Mouse (Mus musculus) neural tube, embryonic 11.5 days (tissue): ENCODE results near the gene Mga. TPM values are rescaled to one million over a fixed set of nuclear protein-coding genes. Genes with fewer than 3 reads are reported as not detected.

ENCODE experiments used
- ATAC-seq: fragments of 200-750 bp; cut with Nextera tagmentation; 2 replicates; pipeline ENCODE4 v1.8.0; 2017; ENCODE audit warnings: moderate number of reproducible peaks, mild to moderate bottlenecking, moderate TSS enrichment, moderate library complexity; ENCODE audit not compliant: insufficient read depth, low FRiP score, low TSS enrichment
- DNase-seq: peaks from one replicate; pipeline ENCODE4 v3.0.0-alpha.2; 2015; ENCODE audit warnings: low spot score
- H3K27ac ChIP-seq: fragments of 300-500 bp; sonication (generic); 2 replicates; pipeline ENCODE4 v1.5.1; 2014; ENCODE audit warnings: low read depth, mild to moderate bottlenecking, low read length
- H3K27me3 ChIP-seq: fragments of 300-500 bp; sonication (generic); 2 replicates; pipeline ENCODE4 v1.6.1; 2014; ENCODE audit warnings: mild to moderate bottlenecking, low read length, mixed read lengths; ENCODE audit not compliant: control insufficient read depth, insufficient read depth
- H3K36me3 ChIP-seq: fragments of 300-500 bp; sonication (generic); 2 replicates; pipeline ENCODE4 v1.6.1; 2014; ENCODE audit warnings: mild to moderate bottlenecking, low read length, moderate library complexity, mixed read lengths; ENCODE audit not compliant: control insufficient read depth, insufficient read depth
- H3K4me1 ChIP-seq: fragments of 300-500 bp; sonication (generic); 2 replicates; pipeline ENCODE4 v1.6.1; 2014; ENCODE audit warnings: low read length, mixed read lengths; ENCODE audit not compliant: control insufficient read depth, insufficient read depth
- H3K4me2 ChIP-seq: fragments of 300-500 bp; sonication (generic); 2 replicates; pipeline ENCODE4 v1.6.1; 2014; ENCODE audit warnings: low read depth, mild to moderate bottlenecking, moderate library complexity
- H3K4me3 ChIP-seq: fragments of 300-500 bp; sonication (generic); 2 replicates; pipeline ENCODE4 v1.5.1; 2014; ENCODE audit warnings: low read depth, low read length
- H3K9ac ChIP-seq: fragments of 300-500 bp; sonication (generic); 2 replicates; pipeline ENCODE4 v1.6.1; 2014; ENCODE audit warnings: mild to moderate bottlenecking, low read length
- H3K9me3 ChIP-seq: fragments of 300-500 bp; sonication (generic); 2 replicates; pipeline ENCODE4 v1.6.1; 2016; ENCODE audit warnings: low read length; ENCODE audit not compliant: control insufficient read depth
- WGBS: fragments of 180-500 bp; shearing (Covaris S2); extraction: QIAGEN DNeasy Blood & Tissue Kit; methylation state at CpG from one replicate; pipeline ENCODE4 v1.1.7; 2014; 5-methylcytosine and 5-hydroxymethylcytosine counted together
- polyA plus RNA-seq: library from polyadenylated mRNA; unstranded; fragments of >200 nt; fragmentation: Nextera tagmentation; extraction: Ambion mirVana; gene quantifications from 2 replicates; pipeline ENCODE4 v1.2.1, GENCODE M21; 2014

Mga gene
- polyA plus RNA-seq, 1 experiment from 2014 or later, result 36.3 TPM

GRCm38 (mm10) chr2:119887201-119887600, 9.8 kb upstream of the Mga start:
- H3K36me3 ChIP-seq, result no peaks in the 10 kb centered on the region
- H3K4me1 ChIP-seq, result no peaks in the 10 kb centered on the region
- H3K9me3 ChIP-seq, result no peaks in the 10 kb centered on the region
- WGBS, result 93% methylated on average over 3 of the region's 3 CpGs
- H3K9ac ChIP-seq, result no peak overlapping the region
- no peaks in the 10 kb centered on the region for H3K27me3 ChIP-seq
- no peak for ATAC-seq
- no peak overlapping the region for H3K4me2 ChIP-seq
- H3K27ac ChIP-seq, result no peak overlapping the region
- no peak overlapping the region for H3K4me3 ChIP-seq
- DNase-seq, result no peak

GRCm38 (mm10) chr2:119896553-119897089, 407 bp upstream of the Mga start:
- peak overlapping the region; percentile 85 for H3K4me2 ChIP-seq
- peaks cover 7% of the 10 kb centered on the region; the same call in 1 of the 2 replicates for H3K4me1 ChIP-seq
- 14% methylated on average over 19 of the region's 19 CpGs for WGBS
- peak overlapping the region; percentile 51 for H3K4me3 ChIP-seq
- no peaks in the 10 kb centered on the region for H3K27me3 ChIP-seq
- no peak for DNase-seq
- peak; percentile 69 for ATAC-seq
- peak overlapping the region; percentile 85 for H3K27ac ChIP-seq
- H3K9ac ChIP-seq, result no peak overlapping the region
- H3K36me3 ChIP-seq, result no peaks in the 10 kb centered on the region
- H3K9me3 ChIP-seq, result no peaks in the 10 kb centered on the region

- DNase-seq (peak; percentile 59), ATAC-seq (no peak)
- H3K4me3 ChIP-seq, result peak overlapping the region; percentile 51
- H3K4me2 ChIP-seq, result peak overlapping the region; percentile 85
- H3K9me3 ChIP-seq, result no peaks in the 10 kb centered on the region
- WGBS, result 12% methylated on average over 19 of the region's 19 CpGs
- peaks cover 7% of the 10 kb centered on the region; the same call in 1 of the 2 replicates for H3K4me1 ChIP-seq
- H3K9ac ChIP-seq, result peak overlapping the region; percentile 59; the same call in 1 of the 2 replicates
- no peaks in the 10 kb centered on the region for H3K27me3 ChIP-seq
- H3K27ac ChIP-seq, result no peak overlapping the region
- no peaks in the 10 kb centered on the region for H3K36me3 ChIP-seq
Observed at GRCm38 (mm10) chr2:119898141-119898594, 1.1 kb downstream of the Mga start.

- Histone ChIP-seq H3K27me3 (no peaks in the 10 kb centered on the region), H3K4me1 (no peaks in the 10 kb centered on the region), H3K9ac (no peak overlapping the region), H3K9me3 (no peaks in the 10 kb centered on the region), H3K4me3 (no peak overlapping the region), H3K4me2 (no peak overlapping the region), H3K36me3 (no peaks in the 10 kb centered on the region), H3K27ac (no peak overlapping the region)
- ATAC-seq, result no peak
- no peak for DNase-seq
Observed at GRCm38 (mm10) chr2:119916007-119916406, 19.0 kb downstream of the Mga start.

GRCm38 (mm10) chr2:119917631-119918369, 20.8 kb downstream of the Mga start:
- ATAC-seq (no peak), DNase-seq (no peak)
- Histone ChIP-seq H3K9me3 (no peaks in the 10 kb centered on the region), H3K27ac (no peak overlapping the region), H3K4me1 (no peaks in the 10 kb centered on the region), H3K36me3 (no peaks in the 10 kb centered on the region), H3K4me3 (no peak overlapping the region), H3K27me3 (no peaks in the 10 kb centered on the region), H3K9ac (no peak overlapping the region), H3K4me2 (no peak overlapping the region)
- 80% methylated on average over 1 of the region's 1 CpGs for WGBS

- DNase-seq (peak; percentile 36), ATAC-seq (no peak)
- Histone ChIP-seq H3K27me3 (no peaks in the 10 kb centered on the region), H3K4me2 (no peak overlapping the region), H3K9ac (no peak overlapping the region), H3K27ac (no peak overlapping the region), H3K36me3 (no peaks in the 10 kb centered on the region), H3K9me3 (no peaks in the 10 kb centered on the region), H3K4me1 (0 out of 2 replicates have a peak, but pooled peaks cover 2% of the 10 kb centered on the region), H3K4me3 (no peak overlapping the region)
- WGBS, result 55% methylated on average over 9 of the region's 9 CpGs
Observed at GRCm38 (mm10) chr2:119970571-119970970, 73.5 kb downstream of the Mga start.

- no peaks in the 10 kb centered on the region for H3K27me3 ChIP-seq
- 0 out of 2 replicates have a peak, but pooled peaks cover 2% of the 10 kb centered on the region for H3K4me1 ChIP-seq
- no peak overlapping the region for H3K4me3 ChIP-seq
- no peaks in the 10 kb centered on the region for H3K9me3 ChIP-seq
- H3K9ac ChIP-seq, result no peak overlapping the region
- DNase-seq (no peak), ATAC-seq (no peak)
- H3K27ac ChIP-seq, result no peak overlapping the region
- no peaks in the 10 kb centered on the region for H3K36me3 ChIP-seq
- 84% methylated on average over 3 of the region's 3 CpGs for WGBS
- H3K4me2 ChIP-seq, result no peak overlapping the region
Observed at GRCm38 (mm10) chr2:119971316-119971715, 74.3 kb downstream of the Mga start.

GRCm38 (mm10) chr2:119971837-119972536, 75.0 kb downstream of the Mga start:
- Histone ChIP-seq H3K4me2 (peak overlapping the region; percentile 49), H3K4me1 (0 out of 2 replicates have a peak, but pooled peaks cover 2% of the 10 kb centered on the region), H3K36me3 (no peaks in the 10 kb centered on the region), H3K9me3 (no peaks in the 10 kb centered on the region), H3K9ac (peak overlapping the region; percentile 80), H3K27me3 (no peaks in the 10 kb centered on the region), H3K27ac (no peak overlapping the region; the same call in 1 of the 2 replicates), H3K4me3 (peak overlapping the region; percentile 71)
- DNase-seq (peak; percentile 96), ATAC-seq (peak; percentile 99)
- 3% methylated on average over 32 of the region's 32 CpGs for WGBS
